Mouse (Mus musculus) cerebellum, postnatal 14 days (tissue): ENCODE data around the gene Myo18b.

Experiments
- DNase-seq, 2 experiments: peaks; one replicate each; pipeline ENCODE4 v3.0.0; 2021; ENCODE audit warnings: mixed read lengths in 2 of 2

Gene Myo18b

DNA sequence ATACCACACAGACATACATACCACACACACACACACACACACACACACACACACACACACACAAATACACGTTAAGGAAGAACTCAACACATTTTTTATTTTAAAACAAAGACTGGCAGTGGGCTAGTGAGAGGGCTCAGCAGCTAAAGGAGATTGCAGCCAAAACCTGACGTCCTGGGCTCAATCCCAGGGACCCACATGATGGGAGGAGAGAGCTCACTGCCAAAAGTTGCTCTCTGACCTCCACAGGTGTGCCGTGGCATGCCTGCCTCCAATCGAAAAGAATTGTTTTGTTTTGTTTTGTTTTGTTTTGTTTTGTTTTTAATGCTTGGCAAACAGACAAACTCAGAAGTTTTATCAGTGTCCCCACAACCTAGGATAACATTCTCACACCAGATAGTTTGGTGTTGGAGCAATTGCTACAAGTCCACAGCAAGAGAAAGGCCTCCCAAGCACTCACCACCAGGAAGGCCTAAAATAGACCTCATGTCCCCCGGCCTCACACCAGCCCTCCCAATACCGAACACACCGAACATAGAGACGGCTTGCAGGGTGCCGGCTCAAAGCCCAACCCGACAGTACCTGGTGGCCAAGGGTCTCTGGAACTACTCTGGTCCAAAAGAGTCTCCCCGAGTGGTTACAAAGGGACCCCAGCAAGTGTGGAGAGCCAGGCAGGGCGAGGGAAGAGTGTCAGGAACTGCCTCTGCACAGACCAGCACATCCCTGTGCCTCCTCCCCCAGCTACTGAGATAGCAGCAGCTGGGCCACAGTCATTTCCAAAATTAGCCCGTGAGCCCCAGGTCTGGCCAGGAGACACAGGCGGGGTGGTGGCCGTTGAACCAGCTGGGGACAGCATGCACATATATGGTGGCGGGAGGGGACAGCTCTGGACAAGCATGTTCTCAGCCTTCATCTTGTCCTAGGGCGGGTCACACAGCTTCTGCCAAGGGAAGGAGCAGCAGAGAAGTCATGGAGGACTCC is at the start of gene Myo18b:
Gene Myo18b (minus strand): TSS at position 689 of the 981 bp plus-strand sequence.
- DNase-seq = no peak

DNA sequence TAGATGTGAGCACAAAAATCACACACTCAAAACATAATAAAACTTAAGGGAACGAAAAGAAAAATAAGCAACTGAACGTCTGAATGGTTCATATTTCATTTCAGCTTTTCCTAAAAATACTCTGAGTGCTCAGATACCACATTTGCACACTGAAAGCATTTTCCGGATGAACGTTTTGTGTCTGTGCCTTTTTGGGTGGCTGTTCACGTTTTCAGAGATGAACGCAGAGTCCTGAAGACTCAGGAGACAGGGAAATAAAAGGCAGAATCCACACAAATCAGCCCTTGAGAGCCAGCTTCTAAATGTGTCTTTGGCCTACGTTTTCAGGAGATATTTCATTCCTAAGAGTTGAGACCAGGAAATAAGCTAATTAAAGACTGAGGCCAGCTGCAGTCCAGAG is 49.8 kb upstream of the Myo18b start:
- no peak for DNase-seq

DNA sequence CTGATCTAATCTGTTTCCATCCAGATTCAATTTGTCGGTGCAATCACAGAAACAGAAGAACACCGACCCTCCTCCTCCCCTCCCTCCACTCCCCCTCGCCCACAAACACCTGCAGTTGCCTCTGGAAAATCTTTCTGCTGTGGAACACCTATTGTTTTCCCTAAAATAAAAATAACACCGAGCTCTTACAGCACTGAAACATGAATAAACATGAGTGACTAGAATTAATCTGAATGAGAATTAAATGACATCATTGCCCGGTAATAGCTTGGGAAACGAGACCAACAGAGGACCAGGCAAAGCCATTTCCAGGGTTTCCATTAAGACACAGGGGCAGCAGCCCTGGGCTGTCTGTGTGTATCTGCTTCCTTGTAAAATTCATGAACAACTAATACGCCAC is 46.1 kb upstream of the Myo18b start:
- DNase-seq = no peak

DNA sequence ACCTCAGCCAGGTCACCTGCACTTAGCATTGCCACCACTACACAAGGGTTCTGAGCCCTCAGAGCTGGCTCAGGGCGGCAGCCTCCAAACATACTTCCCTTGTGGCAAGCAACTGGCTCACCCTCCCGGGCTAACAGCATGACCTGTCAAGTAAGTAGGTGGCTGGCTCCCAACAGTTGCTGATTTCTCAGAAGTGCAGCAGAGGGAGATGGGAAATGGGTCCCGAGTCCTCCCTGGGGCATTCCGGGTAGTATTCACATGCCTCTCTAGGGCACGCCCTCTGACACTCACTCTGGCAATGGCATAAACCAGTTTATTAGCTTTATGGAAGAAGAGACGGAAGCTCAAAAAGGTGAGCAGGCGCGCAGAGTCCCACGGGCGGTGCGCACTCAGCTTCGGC is 44.8 kb upstream of the Myo18b start:
- DNase-seq = no peak

DNA sequence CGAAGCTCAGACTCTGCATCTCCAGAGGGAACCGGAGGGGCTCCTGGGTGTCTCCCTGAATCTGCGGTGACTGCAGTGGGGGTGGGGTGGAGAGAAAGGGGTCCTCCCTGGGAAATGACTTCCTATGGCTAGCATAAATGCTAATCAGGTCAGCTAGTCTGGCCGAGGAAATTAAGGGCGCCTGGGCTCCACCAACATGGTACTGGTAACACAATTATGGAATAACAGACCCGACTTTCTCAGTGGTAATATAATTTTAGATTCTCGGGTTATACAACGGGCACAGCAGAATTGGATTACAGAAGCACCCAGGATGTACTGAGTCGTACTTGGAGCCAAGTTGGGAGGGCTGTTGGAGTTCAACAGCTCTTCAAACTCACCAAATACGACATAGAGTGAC is 40.5 kb upstream of the Myo18b start:
- DNase-seq = no peak

DNA sequence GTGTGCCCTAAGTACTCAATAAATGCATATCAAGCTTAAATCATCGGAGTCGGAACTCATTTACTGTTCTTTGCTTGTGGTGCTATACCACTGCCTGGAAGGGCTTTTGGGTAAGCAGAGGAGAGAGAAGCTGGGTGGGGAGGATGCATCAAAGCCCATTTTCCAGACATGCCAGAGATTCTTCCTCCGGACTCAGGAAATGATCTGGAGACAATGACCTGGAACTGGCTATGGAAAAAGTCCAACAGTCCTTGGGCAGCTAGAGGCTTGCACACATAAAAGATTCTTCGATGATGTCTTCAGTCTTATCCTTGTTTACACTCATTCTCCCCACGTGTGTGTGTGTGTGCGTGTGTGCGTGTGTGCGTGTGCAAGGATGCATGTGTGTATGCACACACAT is 39.3 kb upstream of the Myo18b start:
- no peak for DNase-seq

DNA sequence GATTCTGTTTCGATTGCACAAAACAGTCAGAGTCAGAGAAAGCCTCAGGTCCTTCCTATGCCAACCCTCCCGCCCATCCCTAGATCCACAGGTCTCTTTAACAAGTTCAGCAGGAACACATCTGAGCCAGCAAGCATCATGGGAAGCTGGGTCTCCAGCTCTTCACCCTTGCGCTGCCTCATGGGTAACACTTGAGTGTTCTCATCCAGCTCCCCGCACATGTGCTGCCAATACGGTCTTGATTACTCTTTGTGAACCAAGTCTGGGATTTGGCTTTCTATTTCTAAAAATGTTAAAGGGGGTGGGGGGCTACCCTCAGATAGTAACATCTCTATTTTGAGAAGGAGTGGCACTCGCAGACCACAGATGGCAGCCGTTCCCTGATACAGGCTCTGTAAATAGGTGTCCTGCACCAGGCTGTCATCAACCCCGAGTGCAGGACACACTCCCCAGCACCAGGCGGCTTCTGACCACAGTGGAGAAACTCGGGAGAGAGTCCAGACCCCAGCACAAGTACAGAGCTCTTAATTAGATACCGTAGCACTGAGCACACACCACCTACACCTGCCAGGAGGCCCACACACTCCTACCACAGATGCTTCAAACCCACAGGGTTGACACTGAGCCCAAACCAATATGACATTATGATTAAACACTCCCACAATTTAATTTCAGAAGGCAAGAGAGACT is 36.9 kb upstream of the Myo18b start:
- DNase-seq = no peak

DNA sequence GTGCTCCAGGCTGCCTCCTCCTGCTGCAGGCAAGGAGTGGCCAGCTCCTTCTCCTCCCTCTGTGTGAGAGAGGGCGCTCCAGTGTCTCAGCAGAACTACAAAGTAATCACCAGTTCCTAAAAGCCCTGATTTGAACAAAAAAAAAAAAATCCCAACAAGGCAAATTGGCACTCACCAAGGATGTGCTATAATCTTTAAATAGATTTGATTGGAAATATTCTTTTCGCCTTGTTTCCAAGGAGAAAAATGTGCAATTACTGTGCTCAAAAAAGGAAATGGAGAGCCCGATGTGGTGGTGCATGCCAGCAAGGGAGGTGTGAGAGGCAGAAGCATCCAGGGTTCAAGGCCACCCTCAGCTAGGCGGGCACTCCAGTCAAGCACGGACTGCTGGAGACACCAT is 35.7 kb upstream of the Myo18b start:
- DNase-seq = no peak

DNA sequence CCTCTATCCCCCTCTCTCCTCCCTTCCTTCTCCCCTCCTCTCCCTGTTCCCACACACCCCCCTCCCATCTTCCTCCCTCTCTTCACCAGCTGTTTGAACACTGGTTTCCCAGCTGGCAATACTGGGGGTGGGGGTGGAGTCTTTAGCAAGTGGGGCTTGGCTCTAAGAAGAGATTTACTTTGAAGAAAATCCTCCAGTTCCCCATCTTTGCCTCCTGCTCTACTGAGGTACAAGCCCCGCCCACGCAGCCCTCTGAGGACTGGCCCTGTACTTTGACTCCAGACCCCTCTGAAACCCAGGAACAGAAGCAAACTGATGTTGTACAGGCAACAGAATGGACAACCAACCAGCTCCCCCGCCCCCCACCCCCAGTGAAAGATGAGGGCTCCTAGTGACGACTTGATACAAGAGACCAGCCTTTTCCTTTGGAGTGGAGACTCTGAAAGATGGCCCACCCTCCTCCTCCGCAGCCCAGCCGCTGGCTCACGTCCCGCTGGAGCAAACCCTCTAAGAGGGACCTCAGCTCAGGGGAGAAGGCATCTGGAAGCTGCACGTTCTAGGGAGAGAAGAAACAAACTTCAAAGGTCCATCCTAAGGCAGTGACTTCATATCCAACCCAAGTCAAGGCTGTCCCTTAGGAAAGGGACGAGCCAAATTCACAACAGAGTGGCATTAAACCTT is 32.2 kb upstream of the Myo18b start:
- DNase-seq = no peak

DNA sequence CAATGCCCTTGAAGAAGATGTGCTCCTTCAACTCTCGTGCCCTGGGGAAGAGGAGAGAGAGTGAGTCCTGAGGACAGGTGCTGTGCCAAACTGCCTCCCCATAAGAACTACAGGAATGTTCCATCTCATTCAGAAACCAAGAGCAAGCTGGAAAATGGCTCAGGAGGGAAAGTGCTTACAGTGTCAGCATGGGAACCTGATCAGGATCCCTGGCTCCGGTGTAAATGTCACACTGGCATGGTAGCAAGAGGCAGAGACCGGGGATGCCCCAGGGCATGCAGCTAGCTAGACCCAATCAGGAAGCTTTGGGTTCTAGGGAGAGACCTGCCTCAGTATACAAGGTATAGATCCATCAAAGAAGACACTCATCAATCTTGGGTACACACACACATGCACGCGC is 29.3 kb upstream of the Myo18b start:
- DNase-seq = no peak

DNA sequence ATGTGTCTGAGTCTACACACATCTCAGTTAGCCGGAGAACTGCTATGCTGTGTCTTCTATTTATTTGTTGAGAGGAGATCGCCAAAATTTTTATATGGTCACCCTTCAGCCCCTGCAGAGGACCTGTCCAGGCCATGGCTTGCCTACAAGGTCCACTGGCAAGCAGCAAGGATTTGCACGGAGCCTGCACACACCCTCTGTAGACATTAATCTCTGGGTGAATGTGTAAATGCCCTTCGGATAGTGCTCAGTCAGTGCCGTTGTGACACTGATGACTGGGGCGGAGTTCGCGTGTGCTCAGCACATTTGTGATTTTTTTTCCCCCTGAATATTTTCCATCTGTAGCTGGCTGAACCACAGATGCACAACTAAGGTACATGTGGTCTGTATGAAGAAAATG is 28.6 kb upstream of the Myo18b start:
- DNase-seq = no peak

DNA sequence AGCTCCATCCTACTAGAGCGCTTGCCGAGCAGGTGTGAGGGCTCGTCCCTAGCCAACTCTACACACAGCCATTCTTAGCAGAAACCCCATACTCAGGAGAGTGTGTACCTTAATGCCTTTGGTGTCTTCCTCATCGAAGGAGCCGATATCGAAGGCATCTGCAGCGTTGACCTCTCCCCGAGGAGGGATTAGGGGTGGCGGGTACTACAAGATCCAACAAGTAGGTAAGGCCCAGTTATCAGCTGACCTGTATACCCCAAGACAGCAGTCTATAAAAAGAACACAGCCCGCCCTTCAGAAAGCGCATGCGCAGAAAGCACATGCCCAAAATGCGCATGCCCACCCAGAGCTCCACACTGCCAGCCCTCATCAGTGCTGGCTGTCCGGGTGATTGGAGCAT is 27.7 kb upstream of the Myo18b start:
- DNase-seq = no peak

DNA sequence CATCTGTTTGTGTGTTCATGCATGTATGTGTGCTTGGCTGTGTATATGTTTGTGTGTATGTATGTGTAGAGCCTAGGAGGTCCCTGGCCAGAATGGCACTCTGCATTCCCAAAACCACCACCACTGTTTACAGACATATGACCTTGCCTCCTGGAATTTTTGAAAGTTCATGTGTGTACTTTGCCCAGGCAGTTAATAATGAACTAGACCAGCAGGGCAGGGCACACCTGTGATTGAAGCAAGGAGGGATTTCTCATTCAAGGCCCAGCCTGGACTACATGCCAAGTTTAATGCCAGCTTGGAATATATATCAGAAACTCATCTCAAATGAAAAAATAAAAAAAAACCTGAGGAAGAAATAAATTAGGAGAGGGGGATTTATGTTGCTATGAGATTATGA is 25.8 kb upstream of the Myo18b start:
- no peak for DNase-seq

DNA sequence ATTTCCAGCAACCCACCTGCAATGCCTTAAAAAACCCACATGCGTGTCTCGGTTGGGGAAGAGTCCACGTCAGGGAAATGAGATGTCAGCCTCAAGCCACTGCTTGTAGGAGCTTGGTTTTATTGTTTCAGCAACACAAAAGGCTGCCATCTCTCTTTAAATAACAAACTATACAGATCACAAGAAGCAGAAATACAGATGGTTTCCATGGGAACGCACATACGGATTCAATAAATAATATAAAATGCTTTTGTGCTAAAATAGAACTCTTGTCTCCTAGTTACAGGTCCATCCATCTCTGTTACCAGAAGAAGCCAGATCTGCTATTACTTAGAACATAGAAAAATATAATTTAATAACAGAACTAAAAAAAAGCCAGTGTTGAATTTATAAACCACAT is 14.2 kb upstream of the Myo18b start:
- no peak for DNase-seq

DNA sequence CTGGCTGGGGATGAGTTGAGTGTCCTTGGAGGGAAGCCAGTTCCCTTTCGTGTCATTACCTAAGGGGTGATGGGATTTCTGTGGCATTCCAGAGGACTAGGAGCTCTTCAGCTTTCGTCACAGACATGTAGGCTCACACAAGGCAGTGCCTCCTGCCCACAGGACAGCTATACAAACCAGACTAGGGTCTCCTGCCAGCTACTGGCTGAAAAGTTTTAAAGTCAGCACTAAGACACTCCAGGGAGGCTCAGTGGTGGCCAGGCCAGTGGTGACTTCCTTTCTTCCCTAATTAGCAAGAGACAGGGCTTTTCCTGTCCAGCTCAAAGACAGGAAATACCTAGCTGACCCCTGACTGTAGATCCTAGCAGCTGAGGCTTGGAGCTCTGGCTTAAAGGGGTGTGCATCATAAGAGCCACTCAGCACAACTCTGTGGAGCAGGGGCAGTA is 12.0 kb upstream of the Myo18b start:
- no peak for DNase-seq

DNA sequence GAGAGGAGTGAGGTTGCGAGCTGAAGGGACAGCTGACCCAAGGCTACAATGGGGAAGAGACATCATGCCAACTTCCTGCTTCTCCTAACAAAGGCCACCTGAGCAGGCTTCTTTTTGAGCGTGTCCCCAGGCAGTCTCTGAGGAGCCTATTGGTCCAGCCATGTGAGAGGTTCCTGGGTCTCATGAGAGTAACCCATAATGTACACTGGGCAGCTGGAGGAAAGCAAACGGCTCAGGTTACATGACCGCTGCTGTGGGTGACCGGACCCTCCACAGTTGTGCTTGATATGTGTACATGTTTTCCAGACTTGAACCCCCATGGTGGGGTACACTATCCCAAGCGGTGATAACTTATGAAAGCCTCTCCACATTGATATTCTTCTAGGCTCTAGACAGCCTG is 11.3 kb upstream of the Myo18b start:
- no peak for DNase-seq

DNA sequence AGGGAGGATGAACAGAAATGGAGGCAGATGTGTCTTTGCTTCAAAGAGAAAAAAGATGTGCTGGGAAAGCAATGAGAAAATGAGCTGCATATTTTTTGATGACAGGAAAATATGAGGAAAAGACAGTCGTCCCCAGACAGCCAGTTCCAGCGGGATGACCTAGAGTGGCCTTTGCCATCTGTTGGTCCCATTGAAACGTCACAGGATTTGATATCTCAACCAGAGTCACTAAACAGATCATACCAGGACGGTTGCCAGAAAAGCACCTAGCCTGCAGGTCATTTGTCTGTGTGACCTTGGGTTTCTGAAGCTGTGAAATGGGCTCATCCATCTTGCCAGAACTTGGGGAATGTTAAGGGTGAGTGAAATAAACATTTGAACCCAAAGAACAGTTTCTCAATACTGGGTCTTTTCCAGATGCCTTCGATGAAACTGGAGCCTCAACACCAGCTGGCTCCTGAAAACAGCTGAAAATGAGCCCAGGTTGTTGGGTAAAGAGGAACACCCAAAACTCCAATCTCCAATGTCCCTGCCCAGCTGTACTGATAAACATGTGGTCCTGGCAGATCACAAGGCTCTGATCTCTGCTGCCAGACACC is 2.6 kb downstream of the Myo18b start:
- DNase-seq = no peak

DNA sequence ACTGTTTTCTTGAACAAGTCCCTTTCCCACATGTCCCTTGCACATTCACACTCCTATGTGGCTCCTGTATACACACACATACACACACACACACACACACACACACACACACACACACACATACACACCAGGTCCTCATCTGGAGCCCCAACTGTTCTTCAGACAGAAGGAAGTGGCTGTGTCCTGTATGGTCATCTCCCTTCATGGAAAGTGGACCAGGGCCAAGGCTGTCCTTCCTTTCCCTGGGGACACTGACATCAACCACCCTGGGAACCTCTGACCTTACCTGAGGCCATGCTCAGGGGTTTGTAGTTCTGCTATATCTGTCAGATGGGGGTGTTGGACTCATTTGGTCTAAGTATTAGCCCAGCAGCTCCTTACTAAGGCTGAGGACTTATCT is 3.8 kb downstream of the Myo18b start:
- DNase-seq = no peak

DNA sequence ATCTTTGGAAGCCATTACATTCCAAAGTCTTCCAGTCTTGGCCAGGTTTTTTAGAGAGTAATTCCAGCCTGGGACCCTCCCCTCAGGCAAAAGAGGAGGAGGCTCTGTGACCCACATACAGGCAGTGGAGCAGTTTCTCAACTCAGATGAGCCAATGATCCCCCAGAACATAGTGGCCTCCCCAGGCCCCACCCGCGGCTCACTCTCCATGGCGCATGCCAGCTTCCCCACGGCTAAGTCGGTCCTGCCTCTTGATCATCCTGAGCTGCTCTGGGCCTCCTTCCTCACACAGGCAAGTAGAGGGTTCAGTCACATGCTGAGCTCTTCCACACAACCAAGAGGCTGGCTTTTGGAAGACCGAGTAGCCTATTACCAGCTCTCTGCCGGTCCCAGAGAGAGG is 7.5 kb downstream of the Myo18b start:
- no peak for DNase-seq

DNA sequence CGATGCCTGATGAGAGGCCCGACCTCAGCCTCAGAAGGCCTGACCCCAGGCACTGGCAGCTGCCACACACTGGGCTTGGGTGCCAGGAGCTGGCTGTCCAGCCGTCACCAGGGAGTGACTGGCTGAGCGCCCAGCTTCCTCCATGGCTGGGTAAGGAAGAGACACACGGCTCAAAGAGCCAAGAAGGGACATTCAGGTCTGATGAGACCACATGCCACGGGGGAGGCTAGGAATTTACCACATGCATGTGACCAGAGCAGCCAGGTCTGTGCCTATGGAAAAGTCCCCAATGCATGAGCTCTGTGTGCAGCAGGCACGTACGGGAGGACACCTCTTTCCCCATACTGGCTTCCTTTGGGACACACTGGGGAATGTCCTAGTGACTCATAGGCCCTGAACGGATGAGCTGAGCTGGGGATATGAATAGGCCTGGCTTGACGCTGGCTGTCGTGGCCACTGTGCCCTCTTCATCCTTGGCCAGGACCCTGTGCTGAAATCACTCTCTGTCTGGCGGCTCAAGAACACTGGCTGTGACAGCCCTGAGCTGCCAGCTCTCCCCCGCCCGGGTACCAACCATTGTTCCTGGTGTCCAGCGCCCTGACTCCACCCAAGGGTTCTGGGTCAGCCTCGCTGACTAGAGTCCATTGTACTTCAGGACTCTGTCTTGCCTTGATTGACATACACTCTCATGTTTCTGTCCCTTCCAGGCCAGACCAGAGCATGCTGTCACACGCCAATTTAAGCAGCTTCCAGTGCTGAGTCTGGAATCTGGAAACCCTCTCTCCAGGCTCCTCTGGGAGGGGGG is 9.3 kb downstream of the Myo18b start:
- DNase-seq = peak; percentile 78 to 86

DNA sequence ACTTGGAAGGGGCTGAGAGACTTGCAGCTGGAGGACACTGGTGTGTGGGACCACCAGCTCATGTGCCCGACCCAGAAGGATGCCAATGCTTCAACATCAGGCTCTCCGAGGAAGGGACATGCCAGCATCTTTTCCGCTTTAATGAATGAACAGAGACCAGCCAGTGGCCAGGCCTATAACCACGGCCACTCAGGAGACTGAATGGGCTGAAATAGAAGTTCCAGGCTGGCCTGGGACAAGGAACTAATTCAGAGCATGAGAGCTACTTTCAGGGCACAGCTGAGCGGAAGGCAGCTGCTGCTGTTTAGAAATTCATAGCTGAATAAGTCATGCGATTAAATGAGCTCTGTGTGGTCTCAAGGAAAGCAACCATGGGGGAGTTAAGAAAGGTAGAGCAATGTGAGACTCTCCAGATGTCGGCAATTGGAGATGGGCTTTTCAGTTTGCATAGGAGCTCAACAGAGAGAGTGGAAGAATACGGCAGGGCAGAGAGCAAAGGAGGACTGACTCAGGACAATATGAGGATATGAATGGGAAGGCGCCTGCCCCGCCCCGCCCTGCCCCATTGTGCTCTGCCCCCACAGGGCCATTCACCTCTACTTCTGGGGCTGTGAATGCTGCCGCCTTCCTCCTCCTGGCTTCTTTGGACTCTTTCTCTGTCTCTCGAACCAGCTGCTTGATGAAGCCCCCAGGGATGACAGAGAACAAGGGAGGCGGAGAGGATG is 18.6 kb downstream of the Myo18b start:
- DNase-seq = no peak
